Mouse (Mus musculus) retina, adult 2 months (tissue): ENCODE measurements around the gene Lrit3.

Source experiments
- DNase-seq: peaks from one replicate; pipeline ENCODE4 v3.0.0-alpha.2; 2012; ENCODE audit warnings: low read depth, low spot score

Lrit3 gene

GRCm38 (mm10) chr3:129803765-129804164 is at the start of gene Lrit3:
Gene Lrit3, minus strand, starts transcription at chr3:129804030.
- DNase-seq: peak; percentile 69

DNA sequence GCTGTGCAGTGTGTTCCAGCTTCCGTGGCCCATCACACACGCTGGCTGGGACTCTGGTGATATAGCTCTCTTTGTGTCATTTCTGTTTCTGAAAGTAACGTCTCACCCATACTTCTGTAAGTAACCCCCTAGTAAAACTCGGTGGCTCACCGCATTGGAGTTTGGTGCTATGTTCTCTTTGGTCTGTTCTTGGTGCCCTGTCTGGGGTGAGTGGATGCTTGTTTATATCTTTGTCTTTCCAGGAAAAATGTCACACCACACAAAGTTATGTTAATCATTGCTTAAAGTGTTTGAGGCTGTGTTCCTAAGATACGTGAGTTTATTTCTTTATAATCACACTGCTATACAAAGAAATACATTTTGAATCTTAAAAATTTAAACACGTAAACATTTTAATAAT is 43.0 kb upstream of the Lrit3 start:
- no peak for DNase-seq

- DNase-seq: no peak
Observed at GRCm38 (mm10) chr3:129845868-129846267, 42.0 kb upstream of the Lrit3 start.

GRCm38 (mm10) chr3:129838017-129838416 is 34.2 kb upstream of the Lrit3 start:
- DNase-seq: no peak

DNA sequence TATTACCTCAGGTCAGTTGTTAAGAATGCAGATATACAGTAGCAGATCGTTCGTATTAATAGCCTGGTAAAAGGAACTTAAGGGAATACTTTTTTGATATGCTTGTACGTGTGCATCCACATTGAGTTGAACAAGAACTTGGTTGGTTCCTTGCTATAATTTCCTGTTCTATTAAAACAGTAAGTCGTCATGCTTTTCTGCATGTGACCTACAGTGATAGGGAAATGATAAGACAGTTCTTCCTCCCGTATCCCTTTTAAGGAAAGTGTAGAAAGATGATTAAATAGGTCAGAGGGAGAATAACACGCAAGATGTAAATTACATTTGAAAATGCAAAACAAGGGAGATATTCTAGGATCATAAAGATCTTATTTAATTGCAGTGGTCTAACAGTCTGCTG is 33.1 kb upstream of the Lrit3 start:
- no peak for DNase-seq

GRCm38 (mm10) chr3:129836051-129836697 is 32.3 kb upstream of the Lrit3 start:
- DNase-seq: no peak

DNA sequence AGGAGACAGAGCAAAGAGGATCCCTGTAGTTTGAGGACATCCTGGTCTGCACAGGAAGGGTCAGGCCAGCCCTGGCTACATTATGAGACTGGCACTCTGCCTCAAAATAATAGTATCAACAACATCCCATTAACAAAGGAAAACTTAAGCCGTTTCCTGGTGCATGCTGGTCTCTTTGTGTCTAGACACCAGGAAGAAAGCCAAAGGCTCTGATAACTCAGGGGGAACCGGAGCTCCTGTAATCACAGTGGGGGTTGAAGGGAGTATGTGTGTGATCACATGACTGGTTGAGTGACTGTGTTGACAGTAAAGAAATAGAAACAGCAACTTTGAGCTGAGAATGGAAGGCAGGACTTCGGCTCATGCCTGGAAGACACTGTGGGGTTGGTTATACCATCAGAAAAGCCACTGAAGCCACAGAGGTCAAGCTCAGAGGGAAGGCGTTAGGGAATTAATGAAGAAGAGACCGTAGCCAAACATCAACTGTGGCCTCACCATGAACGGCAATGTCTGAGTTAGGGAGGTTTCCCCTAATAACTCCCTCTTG is 31.6 kb upstream of the Lrit3 start, which contains the start of gene Cfi:
Gene Cfi (plus strand): TSS at position 497 of the 547 bp plus-strand sequence.
- no peak for DNase-seq

- DNase-seq: peak; percentile 95
Observed at GRCm38 (mm10) chr3:129831035-129831568, 27.3 kb upstream of the Lrit3 start, which contains the start of gene Gar1. Gene Gar1, minus strand, starts transcription at chr3:129831396.

DNA sequence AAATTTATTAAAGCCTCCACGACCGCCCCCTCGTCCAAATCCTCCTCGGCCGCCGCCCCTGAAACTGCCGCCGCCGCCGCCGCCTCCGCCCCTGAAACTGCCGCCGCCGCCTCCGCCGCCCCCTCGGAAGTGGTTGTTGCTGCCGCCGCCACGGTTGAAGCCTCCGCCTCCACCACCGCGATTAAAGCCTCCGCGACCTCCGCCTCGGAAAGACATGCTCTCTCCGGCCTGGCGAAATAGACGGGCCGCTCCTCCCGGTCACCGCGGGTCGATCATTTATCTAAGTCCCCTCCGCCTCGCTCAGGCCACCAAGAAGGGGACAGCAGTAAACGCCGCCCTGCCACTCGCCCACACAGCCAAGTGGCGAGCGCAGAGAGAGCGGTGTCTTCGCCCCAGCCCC is 26.8 kb upstream of the Lrit3 start:
- DNase-seq: no peak

DNA sequence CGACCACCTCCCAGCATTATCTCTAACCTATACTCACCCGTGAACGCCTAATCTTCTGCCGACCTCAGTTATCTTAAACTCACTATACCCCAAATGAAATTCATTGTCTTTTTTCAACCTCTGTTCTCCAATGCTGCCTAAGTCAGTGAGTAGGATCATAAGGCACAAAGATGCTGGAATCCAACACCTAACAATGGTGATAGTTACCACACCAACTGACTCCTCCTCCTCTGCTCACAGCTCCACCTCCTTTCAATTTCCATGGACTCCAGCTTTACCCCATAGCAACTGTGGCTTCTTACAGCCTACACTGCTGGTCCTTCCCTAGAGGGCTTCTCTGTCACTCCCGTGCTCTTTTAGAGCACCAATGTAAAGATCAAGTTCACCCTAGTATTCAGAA is 23.9 kb upstream of the Lrit3 start:
- no peak for DNase-seq

DNA sequence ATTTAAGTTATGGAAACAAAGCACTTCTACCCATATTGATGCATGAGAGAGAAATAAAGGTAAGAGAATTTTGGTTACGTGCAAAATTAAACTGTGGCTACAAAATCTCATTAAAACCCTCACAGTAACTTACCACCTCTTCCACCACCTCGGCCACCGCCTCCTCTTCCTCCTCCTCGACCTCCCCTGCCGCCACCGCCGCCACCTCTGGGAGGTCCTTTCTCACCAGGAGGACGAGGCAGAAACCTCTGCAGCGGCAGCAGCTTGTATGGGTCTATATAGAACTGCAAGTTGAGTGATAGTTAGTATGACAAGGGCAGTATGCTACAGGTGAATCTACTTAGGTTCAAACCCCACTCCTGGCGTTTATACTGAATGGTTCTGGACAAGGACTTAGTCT is 22.9 kb upstream of the Lrit3 start:
- no peak for DNase-seq

DNA sequence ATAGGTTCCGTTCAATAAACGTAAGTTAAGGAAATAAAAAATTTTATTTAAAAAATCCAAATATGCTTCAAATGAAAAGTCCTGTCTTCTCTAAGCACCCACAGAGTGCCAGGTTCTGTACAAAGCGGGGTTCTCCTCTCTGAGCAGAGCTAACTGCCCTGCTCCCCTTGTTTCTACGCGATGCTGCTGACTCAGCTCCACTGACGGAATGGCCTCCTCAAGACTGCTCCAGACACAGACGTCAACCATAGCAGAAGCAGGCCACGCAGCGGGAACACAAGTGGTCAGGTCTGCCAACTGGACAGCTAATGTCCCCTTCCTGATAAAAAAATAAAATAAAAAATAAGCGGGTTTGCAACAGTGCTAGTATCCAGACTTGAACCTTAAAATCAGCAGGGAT is 21.1 kb upstream of the Lrit3 start:
- DNase-seq: no peak

- DNase-seq: no peak
Observed at GRCm38 (mm10) chr3:129824146-129824545, 20.3 kb upstream of the Lrit3 start.

- no peak for DNase-seq
Observed at GRCm38 (mm10) chr3:129823293-129823692, 19.5 kb upstream of the Lrit3 start.

DNA sequence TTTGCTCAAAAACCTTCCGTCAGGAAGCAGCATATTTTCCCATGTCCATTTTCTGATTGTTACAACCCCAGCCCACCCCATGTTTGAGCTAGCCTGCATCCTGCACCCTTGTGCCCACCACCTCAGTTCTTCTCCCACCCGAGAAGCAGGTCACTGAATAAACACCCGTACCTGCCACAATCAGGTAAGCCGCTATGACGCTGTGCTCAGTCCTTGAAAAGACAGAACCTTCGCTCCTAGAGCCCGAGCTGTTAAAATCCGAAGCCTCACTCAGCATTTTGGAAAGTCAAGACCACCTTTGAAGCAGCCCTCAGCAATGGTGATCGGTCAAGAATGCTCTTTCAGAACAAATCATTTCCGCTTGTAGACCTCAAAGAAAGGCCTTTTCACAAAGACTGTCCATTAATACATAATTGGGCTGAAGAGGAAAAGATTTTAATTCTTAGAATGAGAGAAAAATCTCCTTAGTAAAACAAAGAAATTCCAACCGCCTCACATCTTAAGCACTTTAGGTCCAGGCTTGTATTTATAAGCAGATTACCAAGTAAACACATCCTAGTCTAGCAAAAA is 18.5 kb upstream of the Lrit3 start, which contains the start of gene Rrh:
Gene Rrh (minus strand): TSS at position 382 of the 570 bp plus-strand sequence.
- DNase-seq: no peak

- no peak for DNase-seq
Observed at GRCm38 (mm10) chr3:129821736-129822135, 17.9 kb upstream of the Lrit3 start.

- no peak for DNase-seq
Observed at GRCm38 (mm10) chr3:129820847-129821246, 17.0 kb upstream of the Lrit3 start.

DNA sequence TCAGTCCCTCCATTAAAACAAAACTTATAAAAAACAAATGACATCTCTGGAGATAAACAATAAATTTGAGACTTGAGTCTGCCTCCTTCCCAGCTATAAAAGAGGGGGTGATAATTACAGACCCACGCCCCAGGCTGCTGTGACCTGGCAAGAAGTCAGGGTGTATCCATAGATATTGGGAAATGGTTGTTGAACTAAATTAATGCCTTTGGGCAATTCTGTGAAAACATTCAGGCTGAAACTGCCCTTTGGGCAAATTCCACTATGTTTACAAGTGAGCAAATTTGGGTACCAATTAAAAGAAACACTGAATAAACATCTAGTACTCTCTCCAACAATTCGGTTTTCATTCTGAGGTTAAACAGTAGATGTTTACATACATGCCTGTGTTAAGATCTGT is 4.8 kb downstream of the Lrit3 start:
- no peak for DNase-seq

- DNase-seq: no peak
Observed at GRCm38 (mm10) chr3:129798551-129798950, 5.3 kb downstream of the Lrit3 start.

DNA sequence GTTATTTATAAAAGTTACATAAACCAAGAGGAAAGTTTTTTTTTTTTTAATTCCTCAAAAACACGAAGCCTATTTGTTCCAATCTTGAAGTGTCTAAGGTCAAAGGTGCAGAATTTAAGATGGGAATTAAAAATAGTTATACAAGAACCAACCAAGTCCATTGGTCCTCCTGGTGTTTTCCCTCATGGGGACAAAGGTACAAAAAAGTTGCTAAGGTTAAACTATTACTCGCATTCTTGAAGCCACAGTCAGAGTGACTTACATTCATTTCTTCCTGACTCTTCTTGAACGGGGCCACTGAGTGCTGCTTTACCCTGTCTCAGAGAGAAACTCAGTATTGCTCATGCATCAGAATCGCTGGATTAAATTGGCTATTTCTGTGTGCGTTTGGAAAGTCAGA is 6.5 kb downstream of the Lrit3 start:
- DNase-seq: no peak

DNA sequence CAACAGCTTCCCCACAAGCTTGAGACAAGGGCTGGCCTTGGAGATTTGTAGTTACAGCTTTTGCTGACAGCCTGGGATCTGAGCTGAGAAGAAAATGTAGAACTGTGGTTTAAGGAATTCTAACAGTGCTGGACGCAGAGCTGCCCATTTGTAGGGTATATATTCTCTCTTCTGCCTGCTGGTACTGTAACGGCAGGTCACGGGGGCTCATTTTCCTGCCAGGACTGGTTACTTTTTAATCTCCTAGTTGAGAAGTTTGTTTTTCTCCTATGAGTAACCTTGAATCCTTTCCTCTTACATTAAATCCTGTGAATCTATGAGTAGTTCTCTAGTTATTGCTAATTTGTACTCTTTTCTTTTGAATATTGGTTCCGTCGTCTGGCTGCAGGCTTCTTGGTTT is 10.0 kb downstream of the Lrit3 start:
- no peak for DNase-seq

DNA sequence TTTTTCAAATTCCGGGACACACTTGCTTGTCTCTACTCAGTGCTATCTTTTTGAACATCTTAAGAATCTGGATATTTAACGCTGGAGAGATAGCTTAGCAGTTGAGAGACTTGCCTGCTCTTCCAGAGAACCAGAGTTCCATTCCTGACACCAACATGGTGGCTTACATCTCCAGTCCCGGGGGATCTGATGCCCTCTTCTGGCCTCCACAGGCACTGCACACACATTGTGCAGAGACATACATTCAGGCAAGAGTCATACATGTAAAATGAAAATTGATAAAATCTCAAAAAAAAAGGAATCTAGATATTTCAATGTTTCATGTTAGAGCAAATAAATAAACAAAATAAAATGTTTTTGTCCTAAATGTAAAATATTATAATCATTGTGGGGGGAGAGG is 21.1 kb downstream of the Lrit3 start:
- DNase-seq: no peak

DNA sequence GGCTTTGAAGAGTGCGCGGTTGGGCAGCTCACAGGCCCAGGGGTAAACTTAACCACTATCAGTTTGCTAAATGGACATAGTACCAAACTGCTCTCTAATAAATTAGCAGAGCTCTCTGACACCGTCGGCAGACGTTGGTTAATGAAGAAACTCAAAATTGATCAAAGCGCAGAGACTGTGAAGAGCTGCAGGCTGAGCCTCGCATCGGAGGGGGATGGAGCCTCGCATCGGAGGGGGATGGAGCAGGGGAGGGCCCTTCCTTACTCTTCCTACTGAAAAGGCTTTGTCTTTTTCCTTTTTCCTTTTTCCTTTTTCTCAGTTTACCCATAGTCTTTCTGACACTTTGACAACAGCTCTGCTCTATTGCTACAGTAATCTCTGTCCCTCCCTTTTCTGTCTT is 22.4 kb downstream of the Lrit3 start:
- no peak for DNase-seq
